Mouse (Mus musculus) forebrain, embryonic 16.5 days (tissue): Measurements from ENCODE around the gene Plac9b. TPM values are rescaled to one million over a fixed set of nuclear protein-coding genes. Genes with fewer than 3 reads are reported as not detected.
A peak's percentile ranks its signal among the peaks of the same experiment; 100 is the strongest.
"Not testable (repeated sequence)": the region's sequence is repeated elsewhere in the genome, so short reads cannot be mapped to it uniquely, and the experiment has no call there.

ENCODE experiments used
- ATAC-seq: fragments of 200-750 bp; cut with Nextera tagmentation; 2 replicates; pipeline ENCODE4 v1.8.0; 2017; ENCODE audit warnings: mild to moderate bottlenecking, moderate library complexity
- H3K27ac ChIP-seq: fragments of 300-500 bp; sonication (generic); 2 replicates; pipeline ENCODE4 v1.5.1; 2014; ENCODE audit warnings: low read length, control low read depth
- H3K27me3 ChIP-seq: fragments of 300-500 bp; sonication (generic); replicated peaks from 2 replicates; pipeline ENCODE4 v1.6.1; 2014; ENCODE audit warnings: low read length; ENCODE audit not compliant: control insufficient read depth, insufficient read depth
- H3K36me3 ChIP-seq: fragments of 300-500 bp; sonication (generic); 2 replicates; pipeline ENCODE4 v1.6.1; 2014; ENCODE audit not compliant: control insufficient read depth, insufficient read depth
- H3K4me1 ChIP-seq: fragments of 300-500 bp; sonication (generic); replicated peaks from 2 replicates; pipeline ENCODE4 v1.6.1; 2014; ENCODE audit warnings: low read length; ENCODE audit not compliant: control insufficient read depth, insufficient read depth
- H3K4me2 ChIP-seq: fragments of 300-500 bp; sonication (generic); 2 replicates; pipeline ENCODE4 v1.6.1; 2014; ENCODE audit warnings: mild to moderate bottlenecking, low read length, control low read depth
- H3K4me3 ChIP-seq: fragments of 300-500 bp; sonication (generic); replicated peaks from 2 replicates; pipeline ENCODE4 v1.5.1; 2014; ENCODE audit warnings: mild to moderate bottlenecking, low read length, control low read depth
- H3K9ac ChIP-seq: fragments of 300-500 bp; sonication (generic); replicated peaks from 2 replicates; pipeline ENCODE4 v1.6.1; 2014; ENCODE audit warnings: low read depth, low read length, control low read depth
- H3K9me3 ChIP-seq: fragments of 300-500 bp; sonication (generic); 2 replicates; pipeline ENCODE4 v1.6.1; 2016; ENCODE audit warnings: low read length; ENCODE audit not compliant: control insufficient read depth
- WGBS: fragments of 180-500 bp; shearing (Covaris S2); extraction: QIAGEN DNeasy Blood & Tissue Kit; methylation state at CpG from one replicate; pipeline ENCODE4 v1.1.7; 2014; 5-methylcytosine and 5-hydroxymethylcytosine counted together
- polyA plus RNA-seq: library from polyadenylated mRNA; unstranded; fragments of >200 nt; fragmentation: Nextera tagmentation; extraction: Ambion mirVana; gene quantifications from 2 replicates; pipeline ENCODE4 v1.2.1, GENCODE M21; 2015

Plac9b gene
- polyA plus RNA-seq, 1 experiment from 2014 or later = 5.2 TPM

DNA sequence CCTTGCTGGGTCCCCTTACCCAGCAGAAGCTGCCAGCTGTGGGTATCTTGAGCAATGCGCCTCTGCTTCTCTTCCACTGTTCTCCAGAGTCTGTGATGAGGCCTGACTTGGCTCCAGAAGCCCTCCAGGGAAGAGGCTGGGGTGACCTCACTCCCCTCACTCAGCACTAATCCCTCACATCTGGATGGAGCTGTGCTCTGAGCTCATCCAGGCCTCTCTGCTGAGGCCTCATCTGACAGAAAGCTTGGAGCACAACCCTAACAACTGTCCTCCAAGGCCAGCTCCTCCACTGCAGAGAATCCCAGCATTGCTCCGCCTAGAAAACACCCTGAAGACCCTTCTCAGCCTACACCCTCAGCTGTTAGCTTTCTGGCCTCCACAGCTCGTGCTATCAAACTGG lies 8.3 kb downstream of the Plac9b start:
- not testable (repeated sequence) for H3K9me3 ChIP-seq, H3K4me1 ChIP-seq, H3K36me3 ChIP-seq, H3K9ac ChIP-seq, ATAC-seq, H3K27ac ChIP-seq, H3K27me3 ChIP-seq, H3K4me2 ChIP-seq, H3K4me3 ChIP-seq
- no CpG with 5 or more reads among the region's 3 CpGs for WGBS

GRCm38 (mm10) chr14:26165266-26165665 lies 17.0 kb downstream of the Plac9b start:
- H3K4me3 ChIP-seq, H3K4me1 ChIP-seq, H3K9ac ChIP-seq, H3K4me2 ChIP-seq, ATAC-seq, H3K36me3 ChIP-seq, H3K27me3 ChIP-seq, H3K9me3 ChIP-seq, H3K27ac ChIP-seq: not testable (repeated sequence)
- WGBS = no CpG with 5 or more reads among the region's 12 CpGs

GRCm38 (mm10) chr14:26162423-26162822 lies 19.9 kb downstream of the Plac9b start:
- not testable (repeated sequence) for H3K27me3 ChIP-seq, H3K36me3 ChIP-seq, H3K27ac ChIP-seq, H3K4me3 ChIP-seq, H3K4me2 ChIP-seq, H3K9ac ChIP-seq, H3K4me1 ChIP-seq, H3K9me3 ChIP-seq, ATAC-seq
- WGBS = no CpG with 5 or more reads among the region's 5 CpGs

DNA sequence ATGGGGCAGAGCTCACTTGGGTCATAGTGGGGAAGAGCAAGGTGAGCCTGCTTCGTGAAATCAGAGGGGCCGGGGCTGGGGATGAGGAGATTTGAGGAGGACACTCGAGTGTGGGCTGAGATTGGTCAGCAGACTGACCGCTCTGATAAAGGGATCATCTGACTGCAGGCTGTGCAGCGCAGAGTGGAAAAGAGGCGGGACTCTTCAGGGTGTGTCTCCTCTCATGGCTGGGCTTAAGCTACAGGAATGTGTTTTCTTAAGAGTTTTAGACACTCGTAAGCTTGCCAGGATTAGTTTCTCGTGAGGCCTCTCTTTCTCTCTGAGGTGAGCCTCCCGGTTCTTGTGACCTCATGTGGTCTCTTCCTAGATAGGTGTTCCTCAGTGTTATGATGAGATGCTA lies 21.1 kb downstream of the Plac9b start:
- no CpG with 5 or more reads among the region's 9 CpGs for WGBS
- H3K4me3 ChIP-seq, H3K9me3 ChIP-seq, ATAC-seq, H3K36me3 ChIP-seq, H3K27me3 ChIP-seq, H3K27ac ChIP-seq, H3K4me2 ChIP-seq, H3K4me1 ChIP-seq, H3K9ac ChIP-seq: not testable (repeated sequence)

DNA sequence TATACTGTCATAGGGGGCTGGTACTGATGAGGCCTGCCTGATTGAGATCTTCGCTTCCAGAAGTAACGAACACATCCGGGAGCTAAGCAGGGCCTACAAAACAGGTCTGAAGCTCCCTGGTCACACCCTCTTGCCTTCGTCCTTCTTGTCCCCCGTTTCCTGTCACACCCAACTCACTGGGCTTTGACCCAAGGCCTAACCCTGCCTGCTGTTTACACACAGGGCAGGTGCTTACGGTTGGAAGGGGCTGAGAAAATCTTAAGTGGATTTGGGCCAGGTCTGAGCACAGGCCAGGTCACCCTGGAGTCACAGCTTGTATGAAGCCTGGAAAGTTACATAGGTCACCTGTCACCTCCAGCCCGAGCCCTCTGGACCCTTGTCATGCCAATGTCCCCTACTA lies 26.2 kb downstream of the Plac9b start:
- H3K9me3 ChIP-seq, H3K4me3 ChIP-seq, H3K27ac ChIP-seq, H3K4me2 ChIP-seq, H3K4me1 ChIP-seq, H3K9ac ChIP-seq, ATAC-seq, H3K36me3 ChIP-seq, H3K27me3 ChIP-seq: not testable (repeated sequence)
- WGBS = no CpG with 5 or more reads among the region's 7 CpGs

- H3K36me3 ChIP-seq, H3K27me3 ChIP-seq, H3K9me3 ChIP-seq, H3K27ac ChIP-seq, ATAC-seq, H3K4me3 ChIP-seq, H3K4me1 ChIP-seq, H3K4me2 ChIP-seq, H3K9ac ChIP-seq: not testable (repeated sequence)
- no CpG with 5 or more reads among the region's 2 CpGs for WGBS
These were observed 35.2 kb downstream of the Plac9b start for GRCm38 (mm10) chr14:26147095-26147494.

DNA sequence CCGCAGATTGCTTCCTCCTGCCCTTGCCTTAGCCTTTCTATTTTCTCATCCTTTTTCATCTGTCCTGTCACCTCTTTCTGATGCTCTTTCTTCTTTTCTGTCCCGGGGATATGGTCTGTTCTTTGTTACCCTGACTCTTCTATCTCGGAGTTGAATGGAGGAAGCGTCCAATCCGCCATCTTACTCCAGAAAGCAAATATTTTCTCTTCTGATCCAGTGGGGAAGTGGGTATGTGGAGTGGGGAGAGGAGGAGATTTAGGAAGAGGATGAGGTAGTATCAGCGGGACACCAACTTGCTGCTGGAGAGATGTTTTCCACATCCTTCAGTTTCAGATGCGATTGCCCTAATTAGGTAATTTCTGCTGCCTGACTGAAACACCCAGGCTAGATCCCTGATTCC lies 63.2 kb downstream of the Plac9b start:
- H3K36me3 ChIP-seq, H3K9ac ChIP-seq, H3K4me2 ChIP-seq, H3K27me3 ChIP-seq, H3K4me3 ChIP-seq, H3K27ac ChIP-seq, ATAC-seq, H3K9me3 ChIP-seq, H3K4me1 ChIP-seq: not testable (repeated sequence)
- WGBS = no CpG with 5 or more reads among the region's 7 CpGs

DNA sequence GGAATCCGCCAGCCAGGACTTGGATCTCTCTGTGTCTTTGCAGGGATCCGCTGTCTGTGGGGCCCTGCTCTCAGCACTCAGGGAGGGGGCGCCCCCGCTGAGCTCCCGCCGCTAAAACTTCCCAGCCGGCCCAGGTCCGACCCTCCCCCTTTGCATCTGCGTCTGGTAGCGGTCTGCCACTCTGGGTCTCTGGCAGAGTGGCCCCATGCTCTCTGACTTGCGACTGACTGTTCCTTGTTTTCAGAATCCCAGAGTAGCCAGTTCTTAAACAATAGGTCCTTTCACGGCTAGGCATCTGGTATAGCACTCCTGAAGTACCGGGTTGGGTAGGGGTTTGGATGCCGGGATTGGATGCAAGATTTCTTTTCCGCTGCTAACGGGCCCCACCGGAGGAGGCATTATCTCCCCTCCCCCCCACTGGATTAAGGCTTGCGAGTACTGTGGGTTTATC lies 63.7 kb downstream of the Plac9b start:
- H3K9ac ChIP-seq, H3K27me3 ChIP-seq, H3K9me3 ChIP-seq, H3K27ac ChIP-seq, H3K4me3 ChIP-seq, H3K4me2 ChIP-seq, H3K36me3 ChIP-seq, H3K4me1 ChIP-seq: not testable (repeated sequence)
- peak; percentile 89 for ATAC-seq
- WGBS = no CpG with 5 or more reads among the region's 18 CpGs

- not testable (repeated sequence) for H3K27ac ChIP-seq, H3K9me3 ChIP-seq, ATAC-seq, H3K4me2 ChIP-seq, H3K27me3 ChIP-seq, H3K9ac ChIP-seq, H3K36me3 ChIP-seq, H3K4me3 ChIP-seq, H3K4me1 ChIP-seq
- no CpG with 5 or more reads among the region's 7 CpGs for WGBS
These were observed 64.1 kb downstream of the Plac9b start, which contains the start of gene Duxbl2 for GRCm38 (mm10) chr14:26118150-26118549. Gene Duxbl2, plus strand, starts transcription at chr14:26118349.
